Mouse (Mus musculus) lung, adult 2 months (tissue): Measurements from ENCODE around the gene Map6.

Source experiments
- CTCF ChIP-seq: fragments of 200-500 bp; IDR thresholded peaks from 2 replicates; pipeline ENCODE4 v1.5.1; 2011; ENCODE audit warnings: mild to moderate bottlenecking, low read length, control low read depth; ENCODE audit not compliant: insufficient read depth
- POLR2A ChIP-seq: fragments of 200-500 bp; IDR thresholded peaks from 2 replicates; pipeline ENCODE4 v1.6.1; 2011; ENCODE audit warnings: low read depth, mild to moderate bottlenecking, control low read depth, low read length, borderline replicate concordance; ENCODE audit errors: extremely low read depth

DNA sequence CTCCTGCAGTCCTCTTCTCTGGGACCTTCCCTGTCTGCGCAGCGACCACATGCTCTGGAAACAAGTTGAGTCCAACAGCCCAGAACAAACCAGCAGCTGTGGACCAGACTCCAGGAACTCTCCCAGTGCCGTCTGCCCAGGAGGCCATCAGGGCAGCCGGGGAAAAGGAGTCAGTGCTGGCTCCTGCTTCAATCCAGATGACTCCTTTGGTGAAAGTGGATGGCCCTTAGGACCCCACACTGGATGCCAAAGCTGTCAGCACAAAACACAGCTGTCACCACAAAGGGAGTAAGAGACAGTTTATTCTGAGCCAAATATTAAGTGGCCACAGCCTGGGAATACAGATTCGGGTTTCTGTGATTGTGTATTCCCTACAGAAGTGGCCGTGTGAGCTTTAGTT, 23.7 kb downstream of the Map6 start:
- TF ChIP-seq POLR2A: no peak
- no peak for TF ChIP-seq CTCF
